Mouse (Mus musculus) retina, postnatal 1 day (tissue): ENCODE results near the gene Rassf3.
A peak's percentile ranks its signal among the peaks of the same experiment; 100 is the strongest.

Experiments
- DNase-seq: peaks from one replicate; pipeline ENCODE4 v3.0.0-alpha.2; 2012

Rassf3 gene

DNA sequence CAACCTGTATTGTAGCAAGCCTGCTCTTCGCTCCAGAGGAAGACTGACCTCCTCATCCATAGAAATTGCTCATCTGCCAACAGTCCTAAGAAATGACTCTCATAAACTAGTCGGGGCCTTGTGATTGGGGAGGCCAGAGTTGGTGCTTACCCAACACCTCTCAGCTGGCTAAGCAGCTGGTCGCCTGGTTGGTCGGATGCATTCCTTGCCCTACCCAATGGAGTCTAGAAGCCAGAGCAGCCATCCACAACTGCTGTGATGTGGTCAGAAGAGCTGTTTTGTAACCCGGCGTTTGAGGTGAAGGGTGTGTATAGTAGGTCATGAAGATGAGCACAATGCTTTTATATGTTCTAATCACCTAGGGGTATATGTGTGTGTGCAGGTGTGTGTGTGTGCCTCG is 77.5 kb downstream of the Rassf3 start:
- DNase-seq, result no peak

DNA sequence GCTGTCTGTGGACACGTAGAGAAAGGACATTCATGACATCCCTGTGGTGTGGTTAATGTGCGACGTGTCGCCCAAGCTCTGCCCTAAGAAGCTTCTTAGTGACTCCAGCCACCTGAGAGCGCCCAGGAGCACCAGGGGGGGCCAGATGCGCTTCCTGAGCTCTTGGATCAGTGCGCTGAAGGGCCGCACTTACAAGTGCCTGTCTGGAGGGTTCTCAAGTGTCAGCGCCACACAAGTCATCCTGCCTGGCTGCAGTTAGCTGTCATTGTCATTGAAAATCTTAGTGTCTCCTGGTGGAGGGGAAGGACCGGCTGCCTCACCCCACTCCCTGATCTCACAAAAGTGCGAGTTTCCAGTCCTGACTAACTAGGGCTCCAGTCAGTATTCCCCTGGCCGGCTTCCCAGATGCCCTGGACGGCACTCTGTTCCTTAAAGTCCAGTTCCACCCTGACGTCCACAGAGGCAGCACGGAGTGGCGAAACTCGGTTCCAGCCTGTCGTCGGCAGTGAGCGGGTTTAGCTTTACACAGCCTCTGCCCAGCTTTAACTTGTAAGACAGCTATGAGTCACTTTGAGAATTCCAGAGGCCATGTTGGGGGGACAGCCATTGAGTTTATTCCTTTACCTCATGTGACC is 80.5 kb downstream of the Rassf3 start:
- DNase-seq, result no peak

DNA sequence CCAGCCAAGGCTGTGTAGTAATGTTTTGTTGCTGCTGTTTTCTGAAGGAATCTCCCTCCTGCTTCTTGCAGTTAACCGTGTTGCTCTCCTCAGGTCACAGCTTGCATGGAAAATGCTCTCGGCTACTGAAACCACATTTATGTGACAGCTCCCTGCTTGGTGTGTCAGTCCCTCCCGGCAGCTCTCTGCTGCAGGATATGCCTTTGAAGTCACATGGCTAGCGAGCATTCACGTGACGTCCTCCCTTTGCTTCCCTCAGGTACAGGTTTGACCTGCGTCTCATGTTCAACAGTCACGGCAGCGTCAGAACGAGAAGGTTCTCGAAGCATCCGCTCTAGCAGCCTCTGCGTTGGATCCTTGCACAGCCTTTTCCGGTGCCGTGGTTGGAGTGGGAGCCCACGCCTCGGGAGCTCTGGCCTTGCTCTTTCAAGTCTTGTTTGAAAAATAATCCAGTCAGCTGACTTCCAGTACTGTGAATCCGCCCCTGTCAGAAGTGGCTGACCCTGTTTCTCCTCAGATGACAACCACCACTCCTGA is 81.3 kb downstream of the Rassf3 start:
- no peak for DNase-seq

DNA sequence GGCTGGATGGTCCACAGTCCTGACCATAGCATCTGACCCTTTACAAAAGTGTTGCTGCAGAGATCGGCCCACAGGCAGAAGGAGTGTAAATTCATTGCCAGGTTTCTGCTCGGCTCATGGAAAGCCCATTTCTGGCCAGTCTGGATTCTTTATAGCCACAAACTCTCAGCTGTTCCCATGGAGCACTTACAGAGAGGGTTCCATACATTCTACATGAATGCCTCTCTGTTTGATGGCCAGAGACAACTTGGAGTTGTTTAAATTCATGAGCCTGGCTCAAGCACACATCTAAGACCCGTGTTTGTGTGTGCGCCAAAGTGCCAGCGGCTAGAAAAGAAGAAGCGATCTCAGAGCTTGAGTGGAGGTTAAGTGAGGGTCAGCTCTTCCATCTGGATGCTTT is 81.9 kb downstream of the Rassf3 start:
- no peak for DNase-seq

DNA sequence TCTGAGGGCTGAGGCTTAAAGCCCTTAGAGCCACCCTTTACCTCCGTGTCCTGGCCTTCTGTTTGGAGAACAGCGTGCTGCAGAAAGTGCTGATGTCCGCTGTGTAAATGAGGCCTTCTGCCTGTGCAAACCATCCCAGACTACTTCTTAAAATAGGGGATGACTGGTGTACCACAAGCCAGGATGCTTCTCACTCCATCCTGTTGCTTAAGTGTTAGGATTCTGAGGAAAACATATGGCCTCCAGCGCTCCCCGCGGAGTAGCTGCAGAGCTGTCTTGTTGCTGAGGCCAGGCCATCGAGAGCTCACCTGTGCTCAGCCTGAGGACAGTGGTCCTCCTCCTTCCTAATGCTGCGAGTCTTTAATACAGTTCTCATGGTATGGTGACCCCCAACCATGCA is 84.2 kb downstream of the Rassf3 start:
- DNase-seq, result no peak

DNA sequence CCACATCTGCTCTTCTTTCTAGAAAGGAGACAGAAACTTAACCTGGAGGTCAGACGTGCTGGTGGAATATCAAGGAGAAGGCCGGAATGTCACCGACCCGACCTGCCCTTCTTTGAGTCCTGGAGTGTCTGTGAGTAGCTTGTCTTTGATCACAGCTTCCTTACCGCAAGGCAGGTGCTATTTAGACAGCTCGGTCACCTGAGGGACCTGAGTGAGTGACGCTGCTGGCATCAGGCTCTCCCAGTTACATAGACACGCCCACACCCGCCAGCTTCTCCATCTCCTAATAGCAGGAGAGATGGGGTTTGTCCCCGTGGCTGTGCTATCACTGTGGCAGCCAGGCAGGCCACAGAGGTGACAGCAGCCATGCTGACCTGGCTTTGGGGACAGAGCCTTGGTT is 85.5 kb downstream of the Rassf3 start:
- DNase-seq, result no peak

DNA sequence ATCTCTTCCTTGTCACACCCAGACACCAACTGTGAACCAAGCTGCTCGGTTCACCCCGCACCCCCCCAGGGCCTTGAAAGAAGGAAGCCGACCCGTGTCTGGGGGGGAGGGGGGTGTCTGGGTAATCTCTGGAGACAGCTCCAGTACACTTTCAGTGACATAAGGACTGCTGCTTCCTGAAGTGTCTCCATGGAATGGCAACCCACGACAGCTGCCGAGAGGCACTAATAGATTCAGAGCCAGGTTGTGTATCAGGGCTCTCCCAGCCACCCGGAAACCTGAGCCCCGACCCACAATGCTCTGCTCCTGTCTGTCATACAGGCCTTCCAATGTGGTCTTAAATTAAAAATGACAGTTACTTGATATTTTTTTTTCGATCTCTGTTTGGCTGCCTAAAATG is 89.8 kb downstream of the Rassf3 start:
- DNase-seq, result peak; percentile 56

DNA sequence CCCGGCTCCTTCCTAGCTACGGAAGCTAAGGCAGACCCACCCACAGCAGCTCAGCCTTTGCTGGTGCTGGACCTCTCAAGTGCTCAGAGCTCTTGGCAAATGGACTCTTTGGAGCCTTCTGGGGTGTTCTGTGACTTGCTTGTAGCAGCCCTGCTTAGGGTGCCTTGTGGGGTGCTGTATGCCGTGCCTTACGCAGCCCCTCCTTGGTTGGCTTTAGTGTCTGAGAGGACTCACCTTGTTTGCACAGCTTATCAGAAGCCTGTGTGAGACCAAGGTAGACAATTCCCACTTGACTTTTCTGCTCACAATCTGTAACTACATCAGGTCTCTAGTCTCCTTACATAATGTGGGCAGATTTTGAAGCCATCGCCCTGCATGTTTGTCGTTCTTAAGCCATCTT is 90.5 kb downstream of the Rassf3 start:
- no peak for DNase-seq

DNA sequence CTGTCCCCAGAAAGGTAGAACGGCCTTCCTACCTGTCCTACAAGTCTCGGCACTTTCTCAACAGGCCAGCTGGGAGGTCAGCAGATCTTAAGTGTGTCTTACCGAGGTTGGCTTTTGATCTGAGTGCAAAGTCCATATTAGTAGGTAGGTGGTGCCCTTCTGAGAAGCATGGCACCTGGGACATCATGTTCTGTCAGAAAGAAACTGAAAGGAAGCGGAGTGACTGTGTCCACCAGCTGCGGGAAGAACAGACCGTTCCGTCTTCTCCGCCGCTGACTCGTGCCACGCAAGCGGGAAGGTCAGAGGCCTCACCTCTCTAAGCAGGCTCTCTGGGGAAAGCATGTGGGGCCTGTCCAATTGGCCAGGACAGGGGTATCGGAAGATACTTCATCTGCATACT is 91.4 kb downstream of the Rassf3 start:
- no peak for DNase-seq

DNA sequence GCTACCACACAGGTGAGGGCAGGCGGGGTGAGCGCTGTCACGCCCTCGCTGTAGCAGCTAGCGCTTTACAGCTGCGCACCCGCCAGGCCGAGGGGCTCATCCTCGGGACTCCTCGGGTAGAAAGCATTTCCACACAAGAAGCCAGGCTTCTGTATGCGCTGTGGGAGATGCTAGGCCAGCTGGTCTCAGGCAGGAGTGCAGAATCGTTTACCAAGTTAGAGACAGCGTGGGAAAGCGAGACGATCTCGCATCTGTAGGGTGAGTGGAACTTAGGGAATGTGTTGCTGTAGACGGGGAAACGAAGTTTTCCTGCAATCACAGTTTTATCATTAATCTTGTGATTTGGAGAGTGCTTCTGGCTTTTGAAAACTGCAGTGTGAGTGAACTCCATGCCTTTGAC is 94.9 kb downstream of the Rassf3 start:
- no peak for DNase-seq

DNA sequence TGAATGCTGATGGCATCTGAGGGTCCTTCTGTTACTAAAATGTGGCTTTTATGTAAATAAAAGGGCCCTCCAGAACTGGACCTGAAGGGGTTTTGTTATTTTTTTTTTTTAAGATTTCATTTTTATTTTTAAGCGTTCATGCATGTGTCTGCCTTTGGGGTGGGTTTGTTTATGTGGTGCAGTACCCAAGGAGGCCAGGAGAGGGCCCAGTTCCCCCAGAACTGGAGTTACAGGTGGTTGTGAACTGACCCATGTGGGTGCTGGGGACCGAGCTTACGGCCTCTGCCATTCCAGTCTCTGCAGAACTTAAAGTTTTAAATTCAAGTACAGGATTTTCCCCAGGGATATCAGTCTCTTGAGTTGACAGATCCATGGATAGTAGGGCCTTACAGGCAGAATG is 96.8 kb downstream of the Rassf3 start:
- no peak for DNase-seq

DNA sequence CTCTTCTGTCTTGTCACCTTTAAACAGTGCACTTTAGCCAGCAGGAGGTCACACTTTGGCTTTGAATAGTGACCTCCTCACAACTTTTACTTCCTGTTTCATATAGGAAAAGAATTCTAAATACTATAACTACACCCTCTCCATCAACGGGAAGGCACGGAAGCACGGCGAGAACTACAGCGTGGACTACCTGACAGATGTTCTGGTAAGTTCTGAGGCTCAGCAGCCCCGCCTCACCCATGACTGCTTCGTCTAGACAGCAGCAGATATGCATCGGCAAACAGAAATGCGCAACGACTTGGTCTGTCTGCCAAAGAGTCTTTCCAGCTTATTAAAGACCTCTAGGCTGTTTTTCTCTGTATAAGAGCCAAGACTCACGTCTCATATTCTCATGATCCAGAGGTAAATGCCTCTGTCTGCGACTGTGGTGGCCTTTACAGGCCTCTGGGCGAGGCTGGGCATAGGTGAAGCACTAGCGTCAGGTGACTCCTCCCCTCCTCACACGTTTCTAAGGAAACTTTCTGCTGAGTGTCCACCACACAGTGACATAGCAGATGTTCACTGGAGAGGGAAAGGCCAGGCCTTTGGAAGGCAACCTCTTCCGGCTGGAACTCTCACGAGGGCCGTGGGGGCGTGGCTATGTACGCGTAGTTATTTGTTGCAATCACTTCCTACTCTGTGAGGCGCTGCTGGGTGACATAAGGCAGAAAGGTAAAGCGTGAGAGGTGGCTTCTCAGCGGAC is 99.4 kb downstream of the Rassf3 start:
- no peak for DNase-seq

DNA sequence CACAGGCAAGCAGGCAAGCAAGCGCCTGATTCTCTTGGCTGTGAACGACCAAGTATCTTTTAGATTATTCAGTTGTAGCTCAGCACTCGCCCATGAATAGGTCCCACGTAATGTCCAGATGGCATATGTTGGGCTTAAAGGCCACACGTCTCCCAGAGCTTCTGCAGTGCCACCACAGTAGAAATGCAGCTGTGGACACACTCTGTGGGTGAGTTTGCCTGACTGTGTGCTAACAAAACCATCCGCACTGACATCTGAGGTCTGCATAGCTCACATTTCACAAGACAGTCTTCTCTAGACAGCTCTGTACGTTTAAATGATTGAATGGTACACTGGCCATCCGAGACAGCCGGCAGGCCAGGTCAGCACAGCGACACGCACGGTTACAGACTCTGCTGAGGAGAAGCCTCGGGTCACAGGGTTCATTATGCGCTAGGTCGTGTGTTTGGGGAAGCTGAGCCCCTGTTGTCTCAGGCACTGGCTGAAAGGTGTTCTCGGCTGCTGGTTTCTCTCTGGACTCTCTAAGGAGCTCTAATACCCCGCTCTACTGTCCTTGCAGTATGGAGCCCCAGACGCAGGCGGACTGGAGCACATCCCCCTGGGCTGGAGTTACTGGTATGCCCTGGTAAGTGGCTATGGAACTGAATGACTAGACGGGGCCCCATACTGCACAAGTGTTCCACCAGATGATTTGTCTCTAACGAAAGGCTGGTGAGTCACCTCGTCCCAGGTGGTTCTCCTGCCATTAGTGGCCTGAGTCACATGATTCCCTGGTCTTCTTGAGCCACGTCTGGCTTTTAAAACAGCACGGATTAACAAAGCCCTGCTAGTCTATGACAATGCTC is 100.3 kb downstream of the Rassf3 start:
- DNase-seq, result no peak

DNA sequence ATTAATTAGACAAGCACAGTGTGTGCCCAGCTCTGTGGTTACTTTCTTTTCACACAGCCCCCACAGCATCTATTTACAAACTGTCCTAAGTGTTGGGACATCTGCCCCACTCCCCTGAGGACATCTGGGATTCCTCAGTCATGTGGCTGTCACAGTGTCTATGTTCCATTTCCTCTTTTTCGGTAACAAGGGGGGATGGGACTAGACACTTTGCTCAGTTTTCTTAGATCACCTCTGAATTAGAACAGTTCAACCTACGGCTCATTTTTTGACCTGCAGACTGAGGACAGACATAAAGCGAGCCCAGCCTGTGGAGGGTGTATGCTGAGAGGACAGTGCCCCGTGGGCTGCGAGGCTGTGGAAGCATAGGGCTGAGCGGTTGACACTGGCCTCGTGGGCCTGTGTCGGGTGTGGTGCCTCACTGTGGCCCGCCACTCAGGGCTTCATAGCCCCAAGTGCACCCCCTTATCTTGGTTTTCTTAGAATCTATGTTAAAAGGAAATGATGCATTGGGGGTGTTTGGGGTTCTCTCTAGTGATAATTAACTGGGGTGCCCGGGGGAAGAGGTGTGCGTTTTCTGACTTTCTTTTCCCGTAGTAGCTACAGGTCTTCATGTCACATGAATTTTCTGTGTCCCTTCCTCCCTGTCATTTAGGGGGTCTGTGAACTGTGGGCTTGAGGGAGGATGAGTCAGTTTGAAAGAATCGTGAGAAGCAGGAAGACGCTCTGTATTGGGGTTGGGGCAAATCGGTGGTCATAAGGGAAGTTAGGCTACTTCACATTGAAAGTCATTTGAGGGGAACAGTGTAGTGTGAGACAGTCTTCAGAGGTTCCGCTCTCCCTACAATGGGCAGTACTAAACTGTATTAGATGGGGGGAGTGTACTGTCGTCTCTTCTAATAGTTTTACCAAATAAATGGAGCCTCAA is 101.2 kb downstream of the Rassf3 start:
- DNase-seq, result no peak

DNA sequence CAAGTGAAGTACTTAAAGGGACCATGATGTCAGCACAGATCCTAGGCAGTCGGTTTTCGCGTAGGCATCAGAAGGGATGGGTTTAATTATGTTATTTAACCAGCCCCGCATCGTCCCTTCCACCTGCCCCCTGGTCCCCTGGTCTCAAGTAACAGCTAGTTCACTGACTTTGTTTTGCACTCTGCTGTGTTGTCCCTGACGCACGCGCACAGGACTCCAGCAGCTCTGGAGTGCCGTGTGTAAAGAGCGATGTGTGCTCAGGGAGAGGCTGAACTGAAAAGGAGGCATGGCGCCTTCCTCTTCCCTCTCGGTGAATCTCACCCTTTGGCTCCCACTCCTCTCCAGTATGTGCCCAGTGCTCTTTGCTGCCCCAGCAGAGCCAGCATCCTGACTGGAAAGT is 102.1 kb downstream of the Rassf3 start:
- no peak for DNase-seq

DNA sequence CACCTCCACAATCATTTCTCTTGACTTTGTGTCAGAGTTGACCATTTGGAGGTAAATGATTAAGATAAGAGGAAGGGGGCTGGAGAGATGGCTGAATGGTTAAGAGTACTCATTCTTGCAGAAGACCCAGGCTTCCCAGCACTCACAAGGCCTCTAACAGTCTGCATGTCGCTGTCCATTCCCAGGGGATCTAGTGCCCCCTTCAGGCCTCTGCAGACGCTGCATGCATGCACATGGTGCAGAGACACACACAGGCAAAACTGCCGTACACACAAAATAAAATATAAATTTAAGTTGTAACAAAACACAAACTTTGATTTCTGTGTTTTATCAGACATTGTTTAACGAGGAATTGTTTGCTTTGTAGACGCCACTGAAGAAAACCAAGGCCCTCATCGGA is 105.4 kb downstream of the Rassf3 start:
- DNase-seq, result peak; percentile 19

DNA sequence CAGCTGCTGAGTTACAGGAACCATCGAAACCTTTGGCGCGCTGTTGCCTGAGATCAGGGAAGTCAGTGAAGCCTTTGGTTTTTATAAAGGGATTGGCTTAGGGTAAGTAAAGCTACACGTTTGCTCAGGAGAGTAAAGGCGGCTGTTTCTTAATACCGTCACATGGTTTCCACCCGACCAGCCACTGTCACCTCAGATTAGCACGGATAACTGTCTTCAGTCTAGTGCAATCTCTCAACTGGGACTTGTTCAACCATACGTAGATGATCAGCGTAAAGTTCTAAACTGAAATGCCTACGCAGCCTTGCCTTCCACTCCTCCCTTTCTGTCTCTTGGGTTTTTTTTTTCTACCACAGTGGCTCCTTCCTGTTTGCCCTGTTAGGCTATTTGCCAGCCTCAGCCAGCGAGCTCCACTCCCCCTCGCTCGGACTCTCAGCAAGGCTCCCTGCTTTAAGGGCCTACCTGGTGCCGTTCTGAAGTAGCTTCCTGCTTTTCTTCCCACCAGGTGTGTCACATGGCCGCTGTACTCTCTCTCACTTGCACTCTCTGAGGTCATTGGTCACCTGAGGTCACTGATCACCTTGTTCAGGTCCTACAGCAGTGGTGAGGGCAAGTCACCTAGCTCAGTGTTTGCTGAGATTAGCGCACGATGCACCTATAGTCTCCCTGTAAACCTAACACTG is 107.2 kb downstream of the Rassf3 start:
- peak; percentile 72 for DNase-seq

DNA sequence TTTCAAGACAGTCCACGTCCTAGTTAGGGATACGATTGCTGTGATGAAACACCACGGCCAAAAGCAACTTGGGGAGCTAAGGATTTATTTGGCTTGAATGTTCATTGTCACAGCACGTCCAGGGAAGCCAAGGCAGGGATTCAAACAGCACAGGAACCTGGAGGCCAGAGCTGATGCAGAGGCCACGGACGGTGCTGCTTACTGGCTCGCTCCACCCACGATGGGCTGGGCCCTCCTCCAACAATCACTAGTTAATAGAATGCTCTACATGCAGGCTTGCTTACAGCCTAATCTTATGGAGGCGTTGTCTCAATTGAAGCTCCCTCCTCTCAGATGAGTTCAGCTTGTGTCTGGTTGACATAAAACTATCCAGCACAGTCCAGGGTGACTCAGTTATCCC is 108.4 kb downstream of the Rassf3 start:
- no peak for DNase-seq

DNA sequence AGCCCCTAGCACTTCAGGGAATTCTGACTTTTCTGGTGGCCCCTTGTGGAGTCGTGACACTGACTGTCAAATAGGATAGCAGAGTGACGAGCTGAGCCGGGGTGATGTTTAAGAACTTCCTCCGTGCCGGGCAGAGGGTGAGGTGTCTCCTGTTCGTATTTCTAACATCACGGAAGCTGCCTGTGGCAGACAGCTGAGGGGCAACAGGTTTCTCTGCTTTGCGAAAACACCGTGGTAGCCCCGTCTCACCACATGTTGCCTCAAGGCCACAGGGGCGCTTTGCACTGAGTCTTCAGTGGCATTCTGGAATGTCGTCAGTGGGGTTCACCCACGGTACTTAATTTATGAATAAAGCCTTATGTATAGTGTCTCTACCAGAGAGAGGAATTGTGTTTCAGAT is 108.9 kb downstream of the Rassf3 start:
- no peak for DNase-seq

DNA sequence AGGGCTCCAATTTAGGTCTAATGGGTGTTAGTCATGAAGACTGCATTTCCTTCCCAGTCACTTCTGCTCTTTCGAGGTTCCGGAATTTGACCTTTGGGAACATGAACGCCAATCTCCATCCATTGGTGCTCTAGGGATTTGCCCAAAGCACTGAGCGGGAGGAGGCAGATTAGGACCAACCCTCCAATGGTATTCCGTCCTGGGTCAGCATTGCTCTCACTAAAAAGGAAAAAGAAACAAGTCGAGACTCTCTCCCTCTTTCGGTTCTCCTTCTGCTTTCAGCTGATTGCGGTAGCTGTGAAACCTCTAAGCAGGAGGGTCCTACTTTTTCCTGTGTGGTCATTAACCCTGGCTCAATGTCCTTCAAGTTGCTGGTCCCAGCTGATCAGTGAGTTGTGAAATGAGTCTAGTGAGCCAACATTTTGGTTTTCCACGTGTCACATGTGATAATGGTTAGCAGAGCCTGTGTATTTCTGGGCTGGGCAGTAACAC is 110.3 kb downstream of the Rassf3 start:
- peak; percentile 23 for DNase-seq

DNA sequence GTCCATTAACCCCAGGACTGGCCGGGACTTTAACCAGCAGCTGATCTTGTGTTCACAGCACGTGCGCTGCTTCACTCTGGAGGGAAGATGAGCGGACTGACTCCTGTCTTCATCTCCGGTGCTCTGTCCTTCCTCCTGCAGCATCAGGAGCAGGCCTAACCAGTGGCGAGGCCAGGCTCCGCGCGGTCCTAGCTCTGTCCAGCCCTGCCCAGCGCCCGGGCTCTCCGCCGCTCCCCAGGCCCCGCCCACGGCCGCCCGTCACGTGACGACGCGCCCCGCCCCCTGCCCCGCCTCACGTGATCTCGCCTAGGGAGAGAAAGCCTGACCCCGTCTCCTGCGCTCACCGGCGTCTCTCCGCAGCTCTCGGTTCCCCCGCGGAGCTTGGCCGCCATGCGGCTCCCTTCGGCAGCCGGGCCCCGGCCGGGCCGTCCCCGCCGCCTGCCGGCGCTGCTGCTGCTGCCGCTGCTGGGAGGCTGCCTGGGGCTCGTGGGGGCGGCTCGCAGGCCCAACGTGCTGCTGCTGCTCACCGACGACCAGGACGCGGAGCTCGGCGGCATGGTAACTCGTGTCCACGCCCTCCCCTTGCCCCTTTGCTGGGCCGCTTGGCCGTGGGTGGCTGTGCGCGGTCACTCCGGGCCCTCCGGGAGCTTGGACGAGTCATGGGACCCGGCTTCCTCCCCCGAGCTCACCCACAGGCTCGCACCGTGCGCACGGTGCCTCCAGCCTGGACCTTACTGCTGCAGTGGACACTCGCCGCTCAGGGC is 111.2 kb downstream of the Rassf3 start, which contains the start of gene Gns:
Gene Gns, plus strand, starts transcription at position 290 of the 764 bp plus-strand sequence.
- DNase-seq, result peak; percentile 95
